Mouse (Mus musculus) c-Kit-positive CD71-negative TER-119-negative erythroid progenitor cells, embryonic 14.5 days (primary cell): ENCODE results near the gene Iqce.
A peak's percentile ranks its signal among the peaks of the same experiment; 100 is the strongest.
"Not testable (repeated sequence)": the region's sequence is repeated elsewhere in the genome, so short reads cannot be mapped to it uniquely, and the experiment has no call there.

Experiments
- DNase-seq: peaks from one replicate; pipeline ENCODE4 v3.0.0-alpha.2; 2013; ENCODE audit warnings: low read depth

The Iqce gene

GRCm38 (mm10) chr5:140704378-140705251 lies 2.4 kb upstream of the Iqce start, which contains the start of gene Brat1:
Brat1 (plus strand) TSS chr5:140705011.
- DNase-seq, result peak; percentile 100

GRCm38 (mm10) chr5:140703480-140704377 lies 1.6 kb upstream of the Iqce start:
- no peak for DNase-seq

GRCm38 (mm10) chr5:140702618-140703175 lies 519 bp upstream of the Iqce start:
- no peak for DNase-seq

- no peak for DNase-seq
Measured at GRCm38 (mm10) chr5:140701661-140702060, 517 bp downstream of the Iqce start.

DNA sequence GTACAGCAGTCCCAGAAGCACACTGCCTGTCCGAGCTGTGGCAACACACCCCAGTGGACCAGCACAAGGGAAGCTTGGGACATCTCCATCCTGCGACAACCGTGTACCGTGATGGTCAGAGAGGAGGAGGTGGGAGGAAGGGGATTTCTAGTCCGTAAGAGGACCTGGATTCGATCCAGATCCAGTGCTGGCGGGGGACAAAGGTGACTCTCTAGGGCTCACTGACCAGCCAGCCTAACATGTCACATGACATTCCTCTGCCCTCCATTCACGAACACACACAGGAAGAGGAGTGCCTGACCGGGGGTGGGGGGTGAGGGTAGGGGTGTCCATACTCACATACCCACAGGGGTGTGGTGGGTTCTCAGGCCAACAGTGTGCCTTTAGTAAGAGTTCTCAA lies 2.4 kb downstream of the Iqce start:
- no peak for DNase-seq

DNA sequence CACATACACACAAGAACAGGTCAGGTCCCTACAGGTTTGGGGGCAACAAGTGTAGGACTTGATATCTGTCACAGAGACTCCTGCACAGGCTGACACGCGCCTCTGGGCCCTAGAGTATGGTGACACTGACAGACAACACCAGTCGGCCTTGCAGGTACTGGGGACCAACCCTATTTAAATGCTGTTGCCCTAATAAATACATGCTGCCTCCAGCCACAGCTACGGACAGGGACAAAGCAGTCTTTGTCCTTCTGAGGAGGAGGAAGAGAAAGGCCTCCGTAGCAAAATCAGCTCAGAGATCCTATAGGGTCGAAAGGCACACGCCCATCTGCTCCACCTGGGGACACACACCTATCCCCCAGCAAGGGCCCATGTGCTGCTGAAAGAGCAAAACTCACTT lies 6.2 kb downstream of the Iqce start:
- DNase-seq, result no peak

DNA sequence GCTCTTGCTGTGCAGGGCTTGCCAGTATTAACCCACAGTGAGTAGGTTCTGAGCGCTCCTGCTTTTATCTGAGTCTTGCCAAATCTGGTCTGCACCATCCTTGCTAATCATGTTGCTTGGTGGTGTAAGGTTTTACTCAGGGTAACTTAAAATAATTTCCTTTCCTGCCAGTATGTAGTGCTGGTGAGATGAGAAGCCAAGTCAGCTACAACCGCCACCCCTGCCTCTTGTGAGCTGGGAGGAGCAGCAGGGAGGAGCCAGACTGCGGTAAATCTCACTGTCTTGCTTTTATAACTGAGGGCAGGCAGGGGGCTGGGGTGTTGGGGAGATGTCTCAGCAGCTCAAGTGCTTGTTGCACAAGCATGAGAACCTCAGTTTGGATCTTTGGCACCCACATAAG lies 13.7 kb downstream of the Iqce start:
- DNase-seq, result no peak

DNA sequence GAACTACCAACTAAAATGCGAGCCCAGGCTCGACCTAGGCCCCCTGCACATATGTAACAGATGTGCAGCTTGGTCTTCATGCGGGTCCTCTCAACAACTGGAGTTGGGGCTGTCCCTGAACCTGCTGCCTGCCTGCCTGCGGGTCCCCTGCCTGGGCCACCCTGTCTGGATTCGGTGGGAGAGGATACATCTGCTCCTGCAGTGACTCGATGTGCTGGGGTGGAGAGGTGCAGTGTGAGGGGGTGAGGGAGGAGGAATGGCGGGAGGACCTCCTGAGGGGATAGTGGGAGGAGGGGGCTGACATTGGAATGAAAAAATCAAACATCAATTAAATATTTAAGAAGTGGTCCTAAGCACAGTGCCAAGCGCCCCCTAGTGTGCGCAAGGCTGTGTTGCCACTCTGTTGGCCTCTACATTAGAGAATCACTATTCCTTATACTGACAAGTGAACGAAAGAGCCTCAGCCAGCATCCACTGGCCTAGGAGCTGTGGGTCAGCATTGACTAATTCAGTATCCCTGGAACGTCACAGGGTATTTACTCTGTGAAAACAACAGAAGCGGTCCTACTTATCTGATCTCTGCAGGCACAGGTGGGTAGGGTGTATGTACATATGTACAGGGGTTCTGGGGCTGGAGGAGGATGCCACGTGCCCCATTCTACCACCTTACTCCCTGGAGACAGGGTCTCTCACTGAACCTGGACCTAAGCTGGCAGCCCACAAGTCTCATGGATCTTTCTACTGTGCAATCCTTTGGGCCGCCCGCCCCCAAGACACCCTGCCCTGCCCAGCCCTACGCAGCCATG lies 17.6 kb downstream of the Iqce start:
- DNase-seq, result no peak

DNA sequence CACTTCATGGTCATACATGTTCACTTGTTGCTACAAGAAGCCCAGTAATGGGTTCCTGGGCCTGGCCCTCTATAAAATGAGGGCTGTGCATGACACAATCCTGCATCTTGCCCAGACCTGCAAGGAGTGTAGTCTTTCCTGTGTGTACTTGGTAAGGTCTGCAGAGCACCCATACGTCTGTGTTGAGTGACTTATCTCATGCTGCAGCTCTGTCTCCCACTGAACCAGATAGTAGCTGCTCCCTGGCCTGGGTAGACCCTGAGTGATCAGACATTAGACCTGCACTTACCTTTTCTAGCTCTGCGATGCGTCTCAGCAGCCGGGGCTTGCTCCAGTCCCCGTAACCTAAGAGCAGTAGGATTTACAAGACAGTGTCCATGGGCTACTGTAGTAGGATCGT lies 20.1 kb downstream of the Iqce start:
- DNase-seq, result no peak

DNA sequence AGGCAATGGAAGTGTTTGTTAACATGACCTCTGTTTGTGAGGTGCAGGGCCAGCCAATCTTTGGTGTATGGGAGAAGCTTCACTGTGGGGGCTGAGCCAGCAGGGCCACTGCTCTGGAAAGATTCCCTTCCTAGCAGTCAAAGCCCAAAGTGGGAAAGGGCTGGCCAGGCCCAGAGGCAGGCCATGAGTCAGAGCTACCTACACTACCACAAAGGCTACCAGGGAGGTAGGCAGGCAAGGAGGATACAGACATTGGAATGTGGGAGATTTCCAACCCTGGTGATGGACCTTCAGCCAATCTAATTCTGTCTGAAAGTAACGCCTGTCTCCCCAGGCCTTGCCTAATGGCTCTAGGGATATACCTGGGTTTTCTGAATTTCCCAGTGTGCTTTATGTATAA lies 21.2 kb downstream of the Iqce start:
- no peak for DNase-seq

- no peak for DNase-seq
Measured at GRCm38 (mm10) chr5:140680051-140680450, 22.1 kb downstream of the Iqce start.

GRCm38 (mm10) chr5:140677137-140677536 lies 25.0 kb downstream of the Iqce start:
- no peak for DNase-seq

GRCm38 (mm10) chr5:140675640-140676039 lies 26.5 kb downstream of the Iqce start:
- no peak for DNase-seq

GRCm38 (mm10) chr5:140675079-140675478 lies 27.1 kb downstream of the Iqce start:
- no peak for DNase-seq

DNA sequence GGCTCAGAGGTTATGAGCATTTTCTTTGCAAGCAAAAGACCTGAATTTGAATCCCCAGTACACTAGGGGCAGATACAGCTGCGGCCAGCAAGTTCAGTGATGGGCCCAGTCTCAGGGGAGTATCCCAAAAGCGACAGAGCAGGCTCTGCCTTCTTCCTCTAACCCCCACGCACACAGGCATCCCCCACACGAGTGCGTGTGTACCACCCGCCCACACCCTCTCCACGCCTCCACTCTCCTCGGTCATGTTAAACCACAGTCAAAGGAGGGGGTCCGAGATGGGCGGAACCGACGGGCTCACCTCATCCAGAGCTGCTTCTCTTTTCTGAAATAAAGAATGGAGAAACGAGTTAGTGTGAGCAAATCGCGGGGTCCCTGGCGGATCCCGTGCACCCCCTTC lies 28.1 kb downstream of the Iqce start:
- no peak for DNase-seq

DNA sequence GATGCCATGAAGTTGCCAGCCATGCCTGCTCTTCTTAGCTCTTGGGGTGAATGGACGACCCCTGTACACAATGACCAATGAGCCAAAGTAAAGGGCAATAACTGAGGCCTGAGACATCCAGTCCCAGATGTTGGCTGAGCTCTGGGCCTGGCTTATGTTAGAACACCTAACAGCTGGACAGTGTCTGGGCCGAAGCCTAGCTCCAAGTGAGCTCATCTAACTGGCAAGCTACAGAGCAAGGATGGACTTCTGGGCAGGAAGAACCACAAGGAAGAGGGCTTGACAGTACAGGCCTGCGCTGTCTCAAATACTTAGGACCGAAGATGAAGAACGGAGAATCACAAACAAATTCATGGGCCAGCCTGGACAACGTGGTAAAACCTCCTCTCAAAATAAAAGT lies 29.6 kb downstream of the Iqce start:
- DNase-seq, result not testable (repeated sequence)

DNA sequence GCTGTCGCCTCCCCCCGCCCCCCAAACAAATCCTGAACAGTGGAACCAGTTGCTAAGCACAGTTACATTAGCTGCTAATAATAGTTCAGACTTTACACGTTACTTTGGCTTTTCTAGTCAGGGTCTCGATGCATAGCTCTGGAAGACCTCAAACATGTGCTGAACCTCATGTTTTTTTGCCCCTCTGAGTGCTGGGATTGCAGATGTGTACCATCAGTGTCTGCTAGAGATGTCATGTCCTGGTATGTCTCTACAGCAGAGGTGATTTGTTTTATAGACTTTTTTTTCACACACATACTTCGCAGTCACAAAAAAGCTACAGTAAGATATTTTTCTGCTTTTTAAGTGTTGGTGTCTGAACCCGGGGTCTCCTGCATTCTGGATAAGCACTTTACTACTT lies 30.1 kb downstream of the Iqce start:
- DNase-seq, result no peak

- no peak for DNase-seq
Measured at GRCm38 (mm10) chr5:140663621-140664180, 38.5 kb downstream of the Iqce start.

GRCm38 (mm10) chr5:140662741-140663592 lies 39.2 kb downstream of the Iqce start:
- no peak for DNase-seq

DNA sequence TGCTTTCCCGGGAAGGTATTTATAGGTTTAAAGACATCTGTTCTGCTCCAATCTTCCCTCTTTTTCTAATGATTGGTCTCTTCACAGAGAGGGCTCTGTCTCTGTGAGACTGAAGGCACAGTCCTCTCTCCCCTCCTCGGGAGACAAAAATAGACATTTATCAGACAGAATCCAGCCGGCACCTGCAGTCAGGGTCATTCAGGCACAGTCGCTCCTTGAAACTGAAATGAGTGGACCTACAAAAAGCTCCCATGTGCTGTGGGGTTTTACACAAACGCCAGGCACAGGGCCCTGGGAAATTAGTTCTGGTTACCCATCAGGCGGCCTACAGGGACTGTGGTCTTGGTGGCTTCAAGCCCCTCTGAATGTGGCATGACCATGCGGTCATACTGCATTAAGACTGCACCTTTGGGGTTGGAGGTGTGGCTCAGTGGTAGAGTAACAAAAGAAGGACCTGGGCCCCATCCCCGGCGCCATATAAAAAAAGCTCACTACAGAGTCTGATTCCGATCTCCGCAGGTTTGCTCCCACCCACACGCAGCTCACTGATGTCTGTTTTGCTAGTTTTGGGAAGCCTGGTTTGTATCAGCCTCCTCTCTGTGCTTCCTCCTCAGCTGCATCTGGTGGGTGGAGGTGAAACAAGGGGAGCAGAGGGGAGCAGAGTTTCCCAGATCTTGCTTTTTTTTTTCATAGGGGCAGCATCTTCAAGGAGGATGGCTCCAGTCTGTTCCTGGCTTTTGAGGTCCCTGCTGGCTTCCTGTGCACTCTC lies 40.1 kb downstream of the Iqce start:
- DNase-seq, result no peak
